Mouse (Mus musculus): ENCODE results near the gene Ppp1r12b.

- TF ChIP-seq POLR2A (IDR thresholded peaks at IDR 0.05; ENCODE audit: low read depth, low read length) (no peak), CTCF (IDR thresholded peaks at IDR 0.05; ENCODE audit: extremely low read depth, insufficient read length, insufficient replicate concordance, low read depth, low read length) (peak; percentile 65; the same call in 1 of the 2 replicates)
These were observed 33.6 kb upstream of the Ppp1r12b start for GRCm38 (mm10) chr1:134989372-134989771.
